ENCODE assay signal across 8 mouse cellular contexts in the genomic region with DNA sequence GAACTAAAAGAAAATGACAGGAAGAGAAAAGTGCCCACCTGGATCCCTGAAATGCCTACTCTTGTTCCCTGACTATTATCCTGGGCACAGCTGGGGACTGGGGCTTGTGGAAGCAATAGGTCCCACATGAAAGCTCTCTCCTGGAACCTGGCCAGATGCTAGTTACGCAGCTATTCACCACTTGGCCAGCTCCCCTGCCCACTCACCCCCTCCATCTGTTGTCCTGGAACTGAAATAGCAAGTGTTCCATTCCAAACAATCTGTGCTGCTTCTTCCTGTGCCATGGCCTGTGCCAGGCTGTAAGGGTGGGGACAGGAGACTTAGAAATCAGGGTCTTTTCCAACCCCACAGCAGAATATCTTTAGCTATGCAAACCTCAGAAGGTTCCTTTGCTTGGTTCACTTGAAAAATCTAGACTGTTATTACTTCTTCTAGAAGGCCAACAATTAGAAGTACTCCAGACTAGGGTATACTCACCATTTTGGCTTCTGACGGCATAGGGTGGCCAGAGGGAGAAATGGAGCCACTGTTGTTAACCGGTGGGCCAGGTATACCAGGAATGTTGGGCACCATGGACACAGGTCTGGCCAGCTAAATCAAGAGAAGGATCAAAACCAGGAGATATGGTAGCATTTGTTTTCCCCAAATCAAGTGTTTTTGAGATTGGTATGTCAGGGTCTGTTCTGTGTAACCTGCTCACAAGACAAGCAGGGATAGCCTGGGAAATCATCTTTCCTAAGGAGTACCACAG. TPM values are rescaled to one million over a fixed set of nuclear protein-coding genes. Genes with fewer than 3 reads are reported as not detected.
DNase-seq lines count a peak whose midpoint lies in the region; ATAC-seq lines count a peak whose summit lies in the region.

No protein-coding gene starts in this region.

- 0 out of 2 replicates have a peak, but pooled peaks cover 5% of the 10 kb centered on the region for H3K4me1 ChIP-seq in midbrain, embryonic 14.5 days (ENCODE audit: control insufficient read depth, insufficient read depth, low read length)
- no peaks in the 10 kb centered on the region for H3K4me1 ChIP-seq in midbrain, embryonic 13.5 days (replicated peaks)
- H3K4me1 ChIP-seq in heart, embryonic 13.5 days = peaks cover 10% of the 10 kb centered on the region

- 75% methylated on average over 3 of the region's 3 CpGs for WGBS in midbrain, embryonic 14.5 days
- WGBS in midbrain, embryonic 13.5 days = 85% methylated on average over 3 of the region's 3 CpGs
- WGBS in heart, embryonic 13.5 days = 69% methylated on average over 3 of the region's 3 CpGs

- H3K4me2 ChIP-seq in midbrain, embryonic 14.5 days (ENCODE audit: low read length) = no peak overlapping the region
- no peak overlapping the region for H3K4me2 ChIP-seq in midbrain, embryonic 13.5 days (replicated peaks)
- no peak overlapping the region for H3K4me2 ChIP-seq in heart, embryonic 13.5 days

- no peak for ATAC-seq in midbrain, embryonic 14.5 days (ENCODE audit: low FRiP score, low TSS enrichment)
- no peak for ATAC-seq in midbrain, embryonic 13.5 days
- no peak for ATAC-seq in heart, embryonic 13.5 days (ENCODE audit: extremely low read depth, insufficient number of reproducible peaks, low FRiP score, low TSS enrichment)
- no peak for ATAC-seq in megakaryocyte-erythroid progenitor cell, adult 5-6 weeks (replicated peaks; ENCODE audit: low FRiP score, low TSS enrichment, poor library complexity, severe bottlenecking)

- H3K27me3 ChIP-seq in midbrain, embryonic 14.5 days (ENCODE audit: control insufficient read depth, insufficient read depth, low read length) = no peaks in the 10 kb centered on the region
- no peaks in the 10 kb centered on the region for H3K27me3 ChIP-seq in midbrain, embryonic 13.5 days
- H3K27me3 ChIP-seq in heart, embryonic 13.5 days (replicated peaks) = no peaks in the 10 kb centered on the region

- DNase-seq in midbrain, embryonic 14.5 days = peak; percentile 72
- DNase-seq in cerebellum, postnatal 10 days = peak; percentile 99 to 100
- DNase-seq in layer of hippocampus, postnatal 25 days (ENCODE audit: extremely low spot score in 1 of 2, low spot score in 1 of 2) = peak; percentile 64 to 73
- DNase-seq in ovary, postnatal 36 days (ENCODE audit: low spot score) = peak; percentile 37
- no peak for DNase-seq in natural killer cell, adult 2 months (ENCODE audit: low spot score in 2 of 2)

- H3K4me3 ChIP-seq in midbrain, embryonic 14.5 days (replicated peaks; ENCODE audit: low read depth, low read length) = no peak overlapping the region
- no peak overlapping the region for H3K4me3 ChIP-seq in midbrain, embryonic 13.5 days (replicated peaks)
- no peak overlapping the region for H3K4me3 ChIP-seq in heart, embryonic 13.5 days

- peaks cover 42% of the 10 kb centered on the region for H3K36me3 ChIP-seq in midbrain, embryonic 14.5 days (ENCODE audit: control insufficient read depth, insufficient read depth, low read length)
- peaks cover 47% of the 10 kb centered on the region for H3K36me3 ChIP-seq in midbrain, embryonic 13.5 days
- peaks cover 90% of the 10 kb centered on the region for H3K36me3 ChIP-seq in heart, embryonic 13.5 days

- H3K27ac ChIP-seq in midbrain, embryonic 14.5 days (replicated peaks; ENCODE audit: low read depth, low read length) = no peak overlapping the region
- H3K27ac ChIP-seq in midbrain, embryonic 13.5 days = no peak overlapping the region
- peak overlapping the region; percentile 48 for H3K27ac ChIP-seq in heart, embryonic 13.5 days (replicated peaks)

- H3K9me3 ChIP-seq in midbrain, embryonic 14.5 days (ENCODE audit: control insufficient read depth, low read length) = no peaks in the 10 kb centered on the region
- no peaks in the 10 kb centered on the region for H3K9me3 ChIP-seq in midbrain, embryonic 13.5 days
- no peaks in the 10 kb centered on the region for H3K9me3 ChIP-seq in heart, embryonic 13.5 days

- no peak overlapping the region for H3K9ac ChIP-seq in midbrain, embryonic 14.5 days (replicated peaks; ENCODE audit: low read length)
- H3K9ac ChIP-seq in midbrain, embryonic 13.5 days (replicated peaks) = no peak overlapping the region
- no peak overlapping the region for H3K9ac ChIP-seq in heart, embryonic 13.5 days

RNA-seq across cellular contexts. Expression of a gene that starts 22.1 kb away (rescaled TPM):
- 1.3 and 2.7 TPM in 2 replicates for polyA plus RNA-seq in midbrain, embryonic 14.5 days (2014; fragmentation: Nextera tagmentation; extraction: Ambion mirVana)
- polyA plus RNA-seq in midbrain, embryonic 13.5 days (2015; fragmentation: Nextera tagmentation; extraction: Ambion mirVana) = 2.9 and 5.0 TPM in 2 replicates
- polyA plus RNA-seq in heart, embryonic 13.5 days (2015; fragmentation: Nextera tagmentation; extraction: Ambion mirVana) = 1.0 and 2.3 TPM in 2 replicates
- 1 to 10 TPM; 2.1 to 3.0 TPM for total RNA-seq in layer of hippocampus, postnatal 25 days (2021)
- 5.1 and 8.2 TPM in 2 replicates for total RNA-seq in megakaryocyte-erythroid progenitor cell, adult 5-6 weeks (2014; fragmentation: Nextera tagmentation)
- total RNA-seq in megakaryocyte-erythroid progenitor cell, adult 5-6 weeks (2017) = 0.89 and 3.4 TPM in 2 replicates

RNA-seq across cellular contexts. Expression of a gene that starts 28.9 kb away (rescaled TPM):
- polyA plus RNA-seq in midbrain, embryonic 14.5 days (2014; fragmentation: Nextera tagmentation; extraction: Ambion mirVana) = 76.3 and 90.7 TPM in 2 replicates
- polyA plus RNA-seq in midbrain, embryonic 13.5 days (2015; fragmentation: Nextera tagmentation; extraction: Ambion mirVana) = 98.2 and 101 TPM in 2 replicates
- polyA plus RNA-seq in heart, embryonic 13.5 days (2015; fragmentation: Nextera tagmentation; extraction: Ambion mirVana) = 94.6 and 103 TPM in 2 replicates
- 10 to 100 TPM; 32.8 to 40.4 TPM for total RNA-seq in layer of hippocampus, postnatal 25 days (2021)
- total RNA-seq in megakaryocyte-erythroid progenitor cell, adult 5-6 weeks (2014; fragmentation: Nextera tagmentation) = 37.4 and 40.7 TPM in 2 replicates
- 17.0 and 19.7 TPM in 2 replicates for total RNA-seq in megakaryocyte-erythroid progenitor cell, adult 5-6 weeks (2017)

RNA-seq across cellular contexts. Expression of a gene that starts 30.0 kb away (rescaled TPM):
- 44.2 and 47.9 TPM in 2 replicates for polyA plus RNA-seq in midbrain, embryonic 14.5 days (2014; fragmentation: Nextera tagmentation; extraction: Ambion mirVana)
- 47.9 and 53.9 TPM in 2 replicates for polyA plus RNA-seq in midbrain, embryonic 13.5 days (2015; fragmentation: Nextera tagmentation; extraction: Ambion mirVana)
- polyA plus RNA-seq in heart, embryonic 13.5 days (2015; fragmentation: Nextera tagmentation; extraction: Ambion mirVana) = 10.8 and 11.6 TPM in 2 replicates
- total RNA-seq in layer of hippocampus, postnatal 25 days (2021) = 100 to 1,000 TPM in 1 of 2 experiments, 10 to 100 TPM in 1; 94.0 to 102 TPM
- 0.39 TPM in 1 of 2 replicates, not detected in the other for total RNA-seq in megakaryocyte-erythroid progenitor cell, adult 5-6 weeks (2014; fragmentation: Nextera tagmentation)
- total RNA-seq in megakaryocyte-erythroid progenitor cell, adult 5-6 weeks (2017) = 0.14 and 0.15 TPM in 2 replicates

RNA-seq across cellular contexts. Expression of a gene that starts 43.3 kb away (rescaled TPM):
- polyA plus RNA-seq in midbrain, embryonic 14.5 days (2014; fragmentation: Nextera tagmentation; extraction: Ambion mirVana) = 9.6 TPM in 1 of 2 replicates, not detected in the other
- 4.5 and 16.7 TPM in 2 replicates for polyA plus RNA-seq in midbrain, embryonic 13.5 days (2015; fragmentation: Nextera tagmentation; extraction: Ambion mirVana)
- polyA plus RNA-seq in heart, embryonic 13.5 days (2015; fragmentation: Nextera tagmentation; extraction: Ambion mirVana) = 4.2 TPM in 1 of 2 replicates, not detected in the other
- not detected for total RNA-seq in layer of hippocampus, postnatal 25 days (2021)
- total RNA-seq in megakaryocyte-erythroid progenitor cell, adult 5-6 weeks (2014; fragmentation: Nextera tagmentation) = not detected in 2 replicates
- not detected in 2 replicates for total RNA-seq in megakaryocyte-erythroid progenitor cell, adult 5-6 weeks (2017)

Comparison
In these comparisons a context has a peak if more than half of its experiments do, and no peak if none do; other contexts are left out.
1. DNase-seq: peak in midbrain, embryonic 14.5 days (single experiment), cerebellum, postnatal 10 days (2 of 2), layer of hippocampus, postnatal 25 days (2 of 2) and ovary, postnatal 36 days (single experiment); none in natural killer cell, adult 2 months (0 of 2).